Mouse (Mus musculus) small intestine, adult 2 months (tissue): ENCODE results near the gene Fndc11.

ENCODE experiments used
- CTCF ChIP-seq: fragments of 200-500 bp; IDR thresholded peaks from 2 replicates; pipeline ENCODE4 v1.5.1; 2012; ENCODE audit warnings: low read depth, mild to moderate bottlenecking, control low read depth, inconsistent platforms, low read length, moderate library complexity, mixed read lengths; ENCODE audit not compliant: insufficient replicate concordance, insufficient read length; ENCODE audit errors: extremely low read depth
- POLR2A ChIP-seq: fragments of 200-500 bp; IDR thresholded peaks from 2 replicates; pipeline ENCODE4 v1.6.1; 2012; ENCODE audit warnings: low read depth, mild to moderate bottlenecking, control low read depth, inconsistent platforms, low read length, moderate library complexity

- TF ChIP-seq CTCF = no peak
- no peak for TF ChIP-seq POLR2A
Measured at GRCm38 (mm10) chr2:181240806-181241440, 21.1 kb downstream of the Fndc11 start.
